Mouse (Mus musculus): Measurements from ENCODE around the gene Gkn3. TPM values are rescaled to one million over a fixed set of nuclear protein-coding genes. Genes with fewer than 3 reads are reported as not detected.

Gene Gkn3
- total RNA-seq (2021) = under 1 TPM; 0.36 to 0.76 TPM
- long read RNA-seq, experiment 1, partial matches to known transcripts = 1 of 2 reads
- long read RNA-seq, experiment 1, other reads (novel, unspliced or antisense) = 0 of 2 reads
- long read RNA-seq, experiment 2, partial matches to known transcripts = 0 of 3 reads
- long read RNA-seq, experiment 2, other reads (novel, unspliced or antisense) = 0 of 3 reads

- DNase-seq (ENCODE audit: low spot score in 2 of 2) = no peak
Measured at GRCm38 (mm10) chr6:87388877-87389276, at the start of gene Gkn3. Gene Gkn3, minus strand, starts transcription at chr6:87388935.

- no peak for DNase-seq (ENCODE audit: low spot score in 2 of 2)
Measured at GRCm38 (mm10) chr6:87436745-87437144, 48.0 kb upstream of the Gkn3 start.

GRCm38 (mm10) chr6:87435791-87436190, 47.1 kb upstream of the Gkn3 start:
- DNase-seq (ENCODE audit: low spot score in 2 of 2) = no peak

GRCm38 (mm10) chr6:87428487-87429044, 39.8 kb upstream of the Gkn3 start, which contains the start of gene Bmp10:
Gene Bmp10, plus strand, starts transcription at chr6:87428994.
- DNase-seq (ENCODE audit: low spot score in 2 of 2) = no peak

- no peak for DNase-seq (ENCODE audit: low spot score in 2 of 2)
Measured at GRCm38 (mm10) chr6:87427616-87428015, 38.9 kb upstream of the Gkn3 start.

GRCm38 (mm10) chr6:87426954-87427353, 38.2 kb upstream of the Gkn3 start:
- no peak for DNase-seq (ENCODE audit: low spot score in 2 of 2)

- DNase-seq (ENCODE audit: low spot score in 2 of 2) = no peak
Measured at GRCm38 (mm10) chr6:87424037-87424816, 35.5 kb upstream of the Gkn3 start.

- no peak for DNase-seq (ENCODE audit: low spot score in 2 of 2)
Measured at GRCm38 (mm10) chr6:87422304-87422703, 33.6 kb upstream of the Gkn3 start.

GRCm38 (mm10) chr6:87412011-87412410, 23.3 kb upstream of the Gkn3 start:
- DNase-seq (ENCODE audit: low spot score in 2 of 2) = no peak

- DNase-seq (ENCODE audit: low spot score in 2 of 2) = no peak
Measured at GRCm38 (mm10) chr6:87401456-87401855, 12.7 kb upstream of the Gkn3 start.

- DNase-seq (ENCODE audit: low spot score in 2 of 2) = no peak
Measured at GRCm38 (mm10) chr6:87399886-87400566, 11.3 kb upstream of the Gkn3 start.

GRCm38 (mm10) chr6:87399137-87399536, 10.4 kb upstream of the Gkn3 start:
- peak; percentile 32 to 53 for DNase-seq (ENCODE audit: low spot score in 2 of 2)

GRCm38 (mm10) chr6:87394783-87395182, 6.0 kb upstream of the Gkn3 start:
- no peak for DNase-seq (ENCODE audit: low spot score in 2 of 2)

GRCm38 (mm10) chr6:87393466-87394205, 4.9 kb upstream of the Gkn3 start:
- no peak for DNase-seq (ENCODE audit: low spot score in 2 of 2)

- no peak for DNase-seq (ENCODE audit: low spot score in 2 of 2)
Measured at GRCm38 (mm10) chr6:87389455-87389989, 787 bp upstream of the Gkn3 start.

GRCm38 (mm10) chr6:87386681-87387080, 2.1 kb downstream of the Gkn3 start:
- DNase-seq (ENCODE audit: low spot score in 2 of 2) = no peak

- DNase-seq (ENCODE audit: low spot score in 2 of 2) = peak in 1 of 2 experiments; percentile 34
Measured at GRCm38 (mm10) chr6:87386203-87386602, 2.5 kb downstream of the Gkn3 start.

- no peak for DNase-seq (ENCODE audit: low spot score in 2 of 2)
Measured at GRCm38 (mm10) chr6:87384761-87385160, 4.0 kb downstream of the Gkn3 start.

GRCm38 (mm10) chr6:87383926-87384691, 4.6 kb downstream of the Gkn3 start:
- DNase-seq (ENCODE audit: low spot score in 2 of 2) = no peak

GRCm38 (mm10) chr6:87373057-87373456, 15.7 kb downstream of the Gkn3 start, which contains the start of gene Gkn2:
Gene Gkn2, plus strand, starts transcription at chr6:87373357.
- no peak for DNase-seq (ENCODE audit: low spot score in 2 of 2)
